Comparison of ENCODE assay signal across 15 mouse cellular contexts in genomic region chr8:10825192-10825926, GRCm38 (mm10).
DNase-seq lines count a peak whose midpoint lies in the region; ATAC-seq lines count a peak whose summit lies in the region.
"Had no signal": no experiment of that assay in that cellular context is flagged by ENCODE, and none has a peak within 500 bp of the region (broad histone marks: within the 10 kb centered on the region; RNA-seq: fewer than 3 reads in every experiment).

No protein-coding gene starts in this region.

- no peak overlapping the region for H3K4me2 ChIP-seq in forebrain, embryonic 16.5 days (ENCODE audit: low read length)
- H3K4me2 ChIP-seq: kidney, embryonic 15.5 days; liver, embryonic 13.5 days; neural tube, embryonic 12.5 days had no signal

- H3K9ac ChIP-seq in forebrain, embryonic 16.5 days (replicated peaks; ENCODE audit: low read depth, low read length): no peak overlapping the region
- H3K9ac ChIP-seq: kidney, embryonic 15.5 days; liver, embryonic 13.5 days; neural tube, embryonic 12.5 days had no signal

- H3K27me3 ChIP-seq in forebrain, embryonic 16.5 days (replicated peaks; ENCODE audit: control insufficient read depth, insufficient read depth, low read length): no peaks in the 10 kb centered on the region
- H3K27me3 ChIP-seq: liver, embryonic 13.5 days; neural tube, embryonic 12.5 days had no signal

- 47% methylated on average over 10 of the region's 10 CpGs for WGBS in forebrain, embryonic 16.5 days

- no peaks in the 10 kb centered on the region for H3K36me3 ChIP-seq in forebrain, embryonic 16.5 days (ENCODE audit: control insufficient read depth, insufficient read depth)
- H3K36me3 ChIP-seq: hindbrain, embryonic 10.5 days; kidney, embryonic 15.5 days; limb, embryonic 10.5 days; liver, embryonic 13.5 days; neural tube, embryonic 12.5 days had no signal

- 0 out of 2 replicates have a peak overlapping the region, but pooled peaks have one; percentile 7 for H3K27ac ChIP-seq in forebrain, embryonic 16.5 days (ENCODE audit: low read length)
- H3K27ac ChIP-seq: hindbrain, embryonic 10.5 days; kidney, embryonic 15.5 days; limb, embryonic 10.5 days; liver, embryonic 13.5 days; neural tube, embryonic 12.5 days had no signal

- no peaks in the 10 kb centered on the region for H3K9me3 ChIP-seq in forebrain, embryonic 16.5 days (ENCODE audit: control insufficient read depth, low read length)
- H3K9me3 ChIP-seq: hindbrain, embryonic 10.5 days; kidney, embryonic 15.5 days; limb, embryonic 10.5 days; liver, embryonic 13.5 days; neural tube, embryonic 12.5 days had no signal

- peaks cover 9% of the 10 kb centered on the region for H3K4me1 ChIP-seq in forebrain, embryonic 16.5 days (replicated peaks; ENCODE audit: control insufficient read depth, insufficient read depth, low read length)
- H3K4me1 ChIP-seq: kidney, embryonic 15.5 days; liver, embryonic 13.5 days; neural tube, embryonic 12.5 days had no signal

- no peak overlapping the region for H3K4me3 ChIP-seq in forebrain, embryonic 16.5 days (replicated peaks; ENCODE audit: low read length)
- H3K4me3 ChIP-seq: hindbrain, embryonic 10.5 days; kidney, embryonic 15.5 days; limb, embryonic 10.5 days; liver, embryonic 13.5 days; neural tube, embryonic 12.5 days had no signal

- peak; percentile 92 for ATAC-seq in frontal cortex, adult (ENCODE audit: low TSS enrichment)
- ATAC-seq in forebrain, embryonic 16.5 days: peak; percentile 80
- ATAC-seq: midbrain, embryonic 16.5 days had no signal

- intact Hi-C loops in left cerebral cortex, postnatal 14 days (cut with DNase I): loop anchor here (5.0 to 10.0 kb wide), 2 partner anchors 182 to 391 kb away; partner anchors contain the start of gene Irs2
- intact Hi-C loops in left cerebral cortex, postnatal 10 days (cut with DNase I): loop anchor here (5.0 kb wide), 1 partner anchor 182 kb away; the partner anchor contains the start of gene Irs2

- no peak for DNase-seq in frontal cortex, postnatal 25 days (ENCODE audit: low spot score in 2 of 2)
- DNase-seq in left cerebral cortex, postnatal 14 days (ENCODE audit: low spot score in 2 of 2): peak; percentile 21 to 43
- no peak for DNase-seq in left cerebral cortex, postnatal 10 days (ENCODE audit: extremely low spot score in 1 of 2, low spot score in 2 of 2)
- peak; percentile 32 for DNase-seq in lung, postnatal 36 days
- no peak for DNase-seq in spleen, postnatal 10 days (ENCODE audit: low spot score in 2 of 2)
- DNase-seq: cerebellum, adult 9-11 months; liver, embryonic 13.5 days; thymus, adult 2 months had no signal

Comparison
In these comparisons a context has a peak if more than half of its experiments do, and no peak if none do; other contexts are left out.
1. DNase-seq: peak in left cerebral cortex, postnatal 14 days (2 of 2) and lung, postnatal 36 days (single experiment); none in frontal cortex, postnatal 25 days (0 of 2), left cerebral cortex, postnatal 10 days (0 of 2) and spleen, postnatal 10 days (0 of 2).